Mouse (Mus musculus) brain, embryonic 14.5 days (tissue): Measurements from ENCODE around the gene Slc35e4.

Experiments used
- CTCF ChIP-seq: fragments of 200-500 bp; IDR thresholded peaks from 2 replicates; pipeline ENCODE4 v1.5.1; 2012; ENCODE audit warnings: inconsistent platforms, mild to moderate bottlenecking, moderate library complexity, borderline replicate concordance; ENCODE audit not compliant: insufficient read depth, insufficient read length; ENCODE audit errors: extremely low read depth
- POLR2A ChIP-seq: fragments of 200-500 bp; IDR thresholded peaks from 2 replicates; pipeline ENCODE4 v1.6.1; 2012; ENCODE audit warnings: mild to moderate bottlenecking, inconsistent platforms, borderline replicate concordance; ENCODE audit not compliant: poor library complexity, insufficient read depth, insufficient read length, severe bottlenecking; ENCODE audit errors: extremely low read depth

GRCm38 (mm10) chr11:3859778-3860177 is 54.7 kb downstream of the Slc35e4 start:
- no peak for TF ChIP-seq CTCF
- TF ChIP-seq POLR2A, result no peak
